Mouse (Mus musculus): ENCODE measurements around the gene Cxcr5. TPM values are rescaled to one million over a fixed set of nuclear protein-coding genes. Genes with fewer than 3 reads are reported as not detected.

The Cxcr5 gene
- polyA plus RNA-seq, 1 experiment from 2014 or later, result 0.09 TPM

GRCm38 (mm10) chr9:44483510-44484044, 78.1 kb downstream of the Cxcr5 start:
- Histone ChIP-seq H3K36me3 (no peaks in the 10 kb centered on the region), H3K27me3 (peaks cover 68% of the 10 kb centered on the region), H3K9me3 (replicated peaks) (no peaks in the 10 kb centered on the region), H3K27ac (peak overlapping the region; percentile 72), H3K4me2 (peak overlapping the region; percentile 77), H3K9ac (peak overlapping the region; percentile 77), H3K4me1 (replicated peaks) (peaks cover 72% of the 10 kb centered on the region), H3K4me3 (replicated peaks) (peak overlapping the region; percentile 72)
- ATAC-seq (ENCODE audit: low read depth) (no peak), DNase-seq (no peak)
- under 1% methylated on average over 12 of the region's 12 CpGs for WGBS (ENCODE audit: insufficient replicate concordance)

GRCm38 (mm10) chr9:44483041-44483509, 78.6 kb downstream of the Cxcr5 start:
- Histone ChIP-seq H3K27me3 (peaks cover 73% of the 10 kb centered on the region), H3K4me3 (replicated peaks) (peak overlapping the region; percentile 72), H3K9ac (peak overlapping the region; percentile 77), H3K4me1 (replicated peaks) (peaks cover 72% of the 10 kb centered on the region), H3K27ac (peak overlapping the region; percentile 72), H3K36me3 (no peaks in the 10 kb centered on the region), H3K9me3 (replicated peaks) (no peaks in the 10 kb centered on the region), H3K4me2 (peak overlapping the region; percentile 77)
- ATAC-seq (ENCODE audit: low read depth), result no peak
- DNase-seq, result no peak
- WGBS (ENCODE audit: insufficient replicate concordance), result under 1% methylated on average over 30 of the region's 39 CpGs

GRCm38 (mm10) chr9:44482552-44482951, 79.1 kb downstream of the Cxcr5 start, which contains the start of gene Bcl9l:
TSS of gene Bcl9l (plus strand) at chr9:44482825.
- ATAC-seq (ENCODE audit: low read depth), result peak; percentile 24
- Histone ChIP-seq H3K27ac (peak within 1 kb of the TSS; percentile 72), H3K36me3 (no peaks in the 10 kb centered on the region), H3K27me3 (peaks cover 76% of the 10 kb centered on the region), H3K4me3 (replicated peaks) (peak within 1 kb of the TSS; percentile 72), H3K4me2 (peak within 1 kb of the TSS; percentile 77), H3K9ac (peak within 1 kb of the TSS; percentile 77), H3K4me1 (replicated peaks) (peaks cover 72% of the 10 kb centered on the region), H3K9me3 (replicated peaks) (no peaks in the 10 kb centered on the region)
- 0% methylated on average over 16 of the region's 31 CpGs for WGBS (ENCODE audit: insufficient replicate concordance)
- DNase-seq, result peak; percentile 75

- DNase-seq, result no peak
- Histone ChIP-seq H3K36me3 (no peaks in the 10 kb centered on the region), H3K4me1 (replicated peaks) (peaks cover 71% of the 10 kb centered on the region), H3K4me2 (peak overlapping the region; percentile 77), H3K4me3 (replicated peaks) (peak overlapping the region; percentile 72), H3K27ac (no peak overlapping the region), H3K9me3 (replicated peaks) (no peaks in the 10 kb centered on the region), H3K27me3 (peaks cover 76% of the 10 kb centered on the region), H3K9ac (no peak overlapping the region)
- 11% methylated on average over 3 of the region's 3 CpGs for whole genome bisulfite sequencing (ENCODE audit: insufficient replicate concordance)
- ATAC-seq (ENCODE audit: low read depth), result 0 out of 2 replicates have a peak, but pooled peaks have one; percentile 2
These were observed 79.6 kb downstream of the Cxcr5 start for GRCm38 (mm10) chr9:44482112-44482511.

GRCm38 (mm10) chr9:44479628-44480428, 81.8 kb downstream of the Cxcr5 start:
- Histone ChIP-seq H3K9me3 (replicated peaks) (no peaks in the 10 kb centered on the region), H3K4me3 (replicated peaks) (peak overlapping the region; percentile 62), H3K36me3 (no peaks in the 10 kb centered on the region), H3K27me3 (peaks cover 70% of the 10 kb centered on the region), H3K4me2 (peak overlapping the region; percentile 86), H3K27ac (peak overlapping the region; percentile 66), H3K9ac (peak overlapping the region; percentile 58), H3K4me1 (replicated peaks) (peaks cover 51% of the 10 kb centered on the region)
- ATAC-seq (ENCODE audit: low read depth) (peak; percentile 38), DNase-seq (peak; percentile 62)
- under 1% methylated on average over 26 of the region's 26 CpGs for WGBS (ENCODE audit: insufficient replicate concordance)

GRCm38 (mm10) chr9:44478959-44479605, 82.6 kb downstream of the Cxcr5 start:
- H3K4me3 ChIP-seq (replicated peaks), result peak overlapping the region; percentile 62
- peak overlapping the region; percentile 86 for H3K4me2 ChIP-seq
- no peaks in the 10 kb centered on the region for H3K36me3 ChIP-seq
- under 1% methylated on average over 29 of the region's 29 CpGs for WGBS (ENCODE audit: insufficient replicate concordance)
- ATAC-seq (ENCODE audit: low read depth) (peak; percentile 21), DNase-seq (no peak)
- H3K4me1 ChIP-seq (replicated peaks), result peaks cover 44% of the 10 kb centered on the region
- peak overlapping the region; percentile 58 for H3K9ac ChIP-seq
- no peaks in the 10 kb centered on the region for H3K9me3 ChIP-seq (replicated peaks)
- peak overlapping the region; percentile 66 for H3K27ac ChIP-seq
- H3K27me3 ChIP-seq, result peaks cover 63% of the 10 kb centered on the region

- Histone ChIP-seq H3K27me3 (peaks cover 56% of the 10 kb centered on the region), H3K9me3 (replicated peaks) (no peaks in the 10 kb centered on the region), H3K36me3 (no peaks in the 10 kb centered on the region), H3K4me1 (replicated peaks) (peaks cover 37% of the 10 kb centered on the region), H3K9ac (peak overlapping the region; percentile 58), H3K4me2 (peak overlapping the region; percentile 86), H3K27ac (peak overlapping the region; percentile 55; the same call in 1 of the 2 replicates), H3K4me3 (replicated peaks) (peak overlapping the region; percentile 62)
- under 1% methylated on average over 27 of the region's 27 CpGs for WGBS (ENCODE audit: insufficient replicate concordance)
- DNase-seq (no peak), ATAC-seq (ENCODE audit: low read depth) (no peak)
These were observed 83.3 kb downstream of the Cxcr5 start for GRCm38 (mm10) chr9:44478229-44478921.

- Histone ChIP-seq H3K4me2 (peak overlapping the region; percentile 86), H3K9me3 (replicated peaks) (no peaks in the 10 kb centered on the region), H3K9ac (peak overlapping the region; percentile 5; the same call in 1 of the 2 replicates), H3K27ac (no peak overlapping the region), H3K36me3 (no peaks in the 10 kb centered on the region), H3K4me3 (replicated peaks) (peak overlapping the region; percentile 62), H3K4me1 (replicated peaks) (peaks cover 32% of the 10 kb centered on the region), H3K27me3 (peaks cover 48% of the 10 kb centered on the region)
- no peak for ATAC-seq (ENCODE audit: low read depth)
- no peak for DNase-seq
- WGBS (ENCODE audit: insufficient replicate concordance), result 4% methylated on average over 24 of the region's 24 CpGs
These were observed 84.1 kb downstream of the Cxcr5 start for GRCm38 (mm10) chr9:44477339-44478228.

- H3K4me2 ChIP-seq, result no peak overlapping the region
- H3K4me1 ChIP-seq (replicated peaks), result peaks cover 28% of the 10 kb centered on the region
- DNase-seq (no peak), ATAC-seq (ENCODE audit: low read depth) (no peak)
- no peak overlapping the region for H3K4me3 ChIP-seq (replicated peaks)
- no peaks in the 10 kb centered on the region for H3K9me3 ChIP-seq (replicated peaks)
- peaks cover 31% of the 10 kb centered on the region for H3K27me3 ChIP-seq
- no peak overlapping the region for H3K27ac ChIP-seq
- H3K9ac ChIP-seq, result no peak overlapping the region
- WGBS (ENCODE audit: insufficient replicate concordance), result 86% methylated on average over 3 of the region's 3 CpGs
- no peaks in the 10 kb centered on the region for H3K36me3 ChIP-seq
These were observed 85.7 kb downstream of the Cxcr5 start for GRCm38 (mm10) chr9:44475936-44476335.

- Histone ChIP-seq H3K9ac (no peak overlapping the region), H3K27me3 (peaks cover 27% of the 10 kb centered on the region)
- 45% methylated on average over 1 of the region's 1 CpGs for WGBS (ENCODE audit: insufficient replicate concordance)
These were observed 87.3 kb downstream of the Cxcr5 start for GRCm38 (mm10) chr9:44474327-44474726.

More at GRCm38 (mm10) chr9:44474327-44474726, 87.3 kb downstream of the Cxcr5 start:
- Histone ChIP-seq H3K27ac (no peak overlapping the region), H3K4me2 (no peak overlapping the region), H3K36me3 (no peaks in the 10 kb centered on the region), H3K4me1 (replicated peaks) (peaks cover 21% of the 10 kb centered on the region), H3K4me3 (replicated peaks) (no peak overlapping the region), H3K9me3 (replicated peaks) (no peaks in the 10 kb centered on the region)
- DNase-seq, result no peak
- no peak for ATAC-seq (ENCODE audit: low read depth)

All from liver, embryonic 13.5 days (tissue).